Mouse (Mus musculus) small intestine, adult 2 months (tissue): ENCODE measurements around the gene Slc44a2. TPM values are rescaled to one million over a fixed set of nuclear protein-coding genes. Genes with fewer than 3 reads are reported as not detected.

Experiments
- H3K27ac ChIP-seq: fragments of 200-500 bp; 2 replicates; pipeline ENCODE4 v1.5.1; 2012; ENCODE audit warnings: low read depth, low read length, control low read depth, inconsistent platforms; ENCODE audit not compliant: insufficient read depth
- H3K27me3 ChIP-seq: fragments of 200-500 bp; 2 replicates; pipeline ENCODE4 v1.6.1; 2012; ENCODE audit warnings: mild to moderate bottlenecking, moderate library complexity, low read length, inconsistent platforms; ENCODE audit not compliant: control insufficient read depth, insufficient read depth
- H3K36me3 ChIP-seq: fragments of 200-500 bp; 2 replicates; pipeline ENCODE4 v1.6.1; 2012; ENCODE audit warnings: mild to moderate bottlenecking, low read length, control low read depth, inconsistent platforms; ENCODE audit not compliant: control insufficient read depth, insufficient read depth
- H3K4me1 ChIP-seq: fragments of 200-500 bp; 2 replicates; pipeline ENCODE4 v1.6.1; 2012; ENCODE audit warnings: low read length, inconsistent platforms, mixed read lengths; ENCODE audit not compliant: control insufficient read depth, insufficient read depth, insufficient read length
- H3K4me3 ChIP-seq: fragments of 200-500 bp; 2 replicates; pipeline ENCODE4 v1.5.1; 2012; ENCODE audit warnings: low read depth, mild to moderate bottlenecking, control low read depth, inconsistent platforms, low read length, moderate library complexity
- CTCF ChIP-seq: fragments of 200-500 bp; IDR thresholded peaks from 2 replicates; pipeline ENCODE4 v1.5.1; 2012; ENCODE audit warnings: low read depth, mild to moderate bottlenecking, control low read depth, inconsistent platforms, low read length, moderate library complexity, mixed read lengths; ENCODE audit not compliant: insufficient replicate concordance, insufficient read length; ENCODE audit errors: extremely low read depth
- POLR2A ChIP-seq: fragments of 200-500 bp; IDR thresholded peaks from 2 replicates; pipeline ENCODE4 v1.6.1; 2012; ENCODE audit warnings: low read depth, mild to moderate bottlenecking, control low read depth, inconsistent platforms, low read length, moderate library complexity
- WGBS: fragments of 180-500 bp; shearing (Covaris S2); methylation state at CpG from one replicate; pipeline ENCODE4 v1.1.7; 2018; 5-methylcytosine and 5-hydroxymethylcytosine counted together
- polyA plus RNA-seq: library from polyadenylated mRNA; depleted of rRNA; stranded (reverse); fragments of >200 nt; gene quantifications from 2 replicates; pipeline ENCODE4 v1.2.3, GENCODE M21; 2012

The Slc44a2 gene
- polyA plus RNA-seq, 1 experiment = 11.9 TPM

GRCm38 (mm10) chr9:21367357-21368111, 47.0 kb downstream of the Slc44a2 start, which contains the start of gene Ilf3:
Gene Ilf3, plus strand, starts transcription at chr9:21367871.
- 1% methylated on average over 66 of the region's 66 CpGs for WGBS
- TF ChIP-seq CTCF (peak; percentile 2; the same call in 1 of the 2 replicates), POLR2A (peak; percentile 48)
- H3K4me1 ChIP-seq = peaks cover 3% of the 10 kb centered on the region

GRCm38 (mm10) chr9:21368131-21368584, 47.7 kb downstream of the Slc44a2 start:
- under 1% methylated on average over 37 of the region's 38 CpGs for WGBS
- Histone ChIP-seq H3K4me3 (peak overlapping the region; percentile 71), H3K27ac (peak overlapping the region; percentile 8; the same call in 1 of the 2 replicates)

More at GRCm38 (mm10) chr9:21367357-21368111, 47.0 kb downstream of the Slc44a2 start, which contains the start of gene Ilf3:
- Histone ChIP-seq H3K27me3 (no peaks in the 10 kb centered on the region), H3K27ac (peak within 1 kb of the TSS; percentile 84), H3K4me3 (peak within 1 kb of the TSS; percentile 71), H3K36me3 (no peaks in the 10 kb centered on the region)

GRCm38 (mm10) chr9:21369080-21369479, 48.6 kb downstream of the Slc44a2 start:
- TF ChIP-seq CTCF (no peak), POLR2A (no peak)
- 26% methylated on average over 11 of the region's 11 CpGs for WGBS
- H3K4me3 ChIP-seq = peak overlapping the region; percentile 71; the same call in 1 of the 2 replicates

More at GRCm38 (mm10) chr9:21368131-21368584, 47.7 kb downstream of the Slc44a2 start:
- H3K36me3 ChIP-seq = 0 out of 2 replicates have a peak, but pooled peaks cover under 1% of the 10 kb centered on the region
- H3K27me3 ChIP-seq = no peaks in the 10 kb centered on the region
- H3K4me1 ChIP-seq = peaks cover 3% of the 10 kb centered on the region
- TF ChIP-seq POLR2A (no peak; the same call in 1 of the 2 replicates), CTCF (no peak)

GRCm38 (mm10) chr9:21370876-21371275, 50.4 kb downstream of the Slc44a2 start:
- H3K36me3 ChIP-seq = peaks cover 2% of the 10 kb centered on the region; the same call in 1 of the 2 replicates
- peaks cover 3% of the 10 kb centered on the region for H3K4me1 ChIP-seq
- TF ChIP-seq POLR2A (no peak), CTCF (no peak)
- no peak overlapping the region for H3K27ac ChIP-seq
- 71% methylated on average over 2 of the region's 2 CpGs for WGBS
- H3K4me3 ChIP-seq = no peak overlapping the region
- no peaks in the 10 kb centered on the region for H3K27me3 ChIP-seq

More at GRCm38 (mm10) chr9:21369080-21369479, 48.6 kb downstream of the Slc44a2 start:
- no peaks in the 10 kb centered on the region for H3K27me3 ChIP-seq
- H3K4me1 ChIP-seq = peaks cover 3% of the 10 kb centered on the region
- no peak overlapping the region for H3K27ac ChIP-seq
- H3K36me3 ChIP-seq = peaks cover 2% of the 10 kb centered on the region; the same call in 1 of the 2 replicates

GRCm38 (mm10) chr9:21372508-21372907, 52.0 kb downstream of the Slc44a2 start:
- Histone ChIP-seq H3K27ac (no peak overlapping the region), H3K36me3 (peaks cover 2% of the 10 kb centered on the region; the same call in 1 of the 2 replicates), H3K4me1 (peaks cover 3% of the 10 kb centered on the region), H3K4me3 (no peak overlapping the region), H3K27me3 (no peaks in the 10 kb centered on the region)
- WGBS = 69% methylated on average over 1 of the region's 1 CpGs
- TF ChIP-seq CTCF (no peak), POLR2A (no peak)

- no peak overlapping the region for H3K27ac ChIP-seq
- no peak overlapping the region for H3K4me3 ChIP-seq
- WGBS = 65% methylated on average over 3 of the region's 3 CpGs
These were observed 58.7 kb downstream of the Slc44a2 start for GRCm38 (mm10) chr9:21379195-21379594.

GRCm38 (mm10) chr9:21380868-21381267, 60.4 kb downstream of the Slc44a2 start:
- H3K36me3 ChIP-seq = peaks cover 3% of the 10 kb centered on the region; the same call in 1 of the 2 replicates
- H3K27ac ChIP-seq = no peak overlapping the region
- H3K27me3 ChIP-seq = no peaks in the 10 kb centered on the region
- no peak overlapping the region for H3K4me3 ChIP-seq
- H3K4me1 ChIP-seq = no peaks in the 10 kb centered on the region
- TF ChIP-seq CTCF (no peak), POLR2A (no peak)

More at GRCm38 (mm10) chr9:21379195-21379594, 58.7 kb downstream of the Slc44a2 start:
- Histone ChIP-seq H3K36me3 (peaks cover 3% of the 10 kb centered on the region; the same call in 1 of the 2 replicates), H3K27me3 (no peaks in the 10 kb centered on the region), H3K4me1 (no peaks in the 10 kb centered on the region)
- no peak for TF ChIP-seq POLR2A
- no peak for TF ChIP-seq CTCF
